Mouse (Mus musculus): ENCODE results near the gene Tex22.

DNA sequence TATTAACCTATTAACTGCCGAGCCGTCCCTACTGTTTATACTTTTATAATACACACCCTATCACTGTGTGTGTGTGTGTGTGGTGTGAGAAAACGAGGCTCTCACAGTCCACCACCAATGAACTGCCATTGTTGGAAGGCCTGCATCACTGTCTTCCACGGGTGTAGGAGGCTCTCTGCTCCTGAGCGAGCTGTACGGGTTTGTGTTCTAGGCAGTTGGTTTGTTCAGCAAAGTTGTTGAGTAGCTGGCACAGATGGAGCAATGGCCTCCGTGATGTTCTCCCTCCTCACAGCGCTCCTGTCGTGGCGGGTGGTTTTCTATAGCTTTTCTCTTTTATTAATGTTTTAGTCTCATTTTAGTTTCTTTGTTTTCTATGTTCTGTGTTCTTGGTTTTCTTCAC is 35.5 kb downstream of the Tex22 start:
- TF ChIP-seq CTCF (IDR thresholded peaks at IDR 0.05; ENCODE audit: control insufficient read depth, insufficient read depth, low read length) = no peak
- TF ChIP-seq POLR2A (IDR thresholded peaks at IDR 0.05; ENCODE audit: borderline replicate concordance, control insufficient read depth, low read depth, low read length) = no peak
